Mouse (Mus musculus): ENCODE data around the gene Hdac8. TPM values are rescaled to one million over a fixed set of nuclear protein-coding genes. Genes with fewer than 3 reads are reported as not detected.

Hdac8 gene
- 5.1 and 7.1 TPM in 2 replicates for polyA plus RNA-seq (2015; fragmentation: Nextera tagmentation; extraction: Ambion mirVana)

DNA sequence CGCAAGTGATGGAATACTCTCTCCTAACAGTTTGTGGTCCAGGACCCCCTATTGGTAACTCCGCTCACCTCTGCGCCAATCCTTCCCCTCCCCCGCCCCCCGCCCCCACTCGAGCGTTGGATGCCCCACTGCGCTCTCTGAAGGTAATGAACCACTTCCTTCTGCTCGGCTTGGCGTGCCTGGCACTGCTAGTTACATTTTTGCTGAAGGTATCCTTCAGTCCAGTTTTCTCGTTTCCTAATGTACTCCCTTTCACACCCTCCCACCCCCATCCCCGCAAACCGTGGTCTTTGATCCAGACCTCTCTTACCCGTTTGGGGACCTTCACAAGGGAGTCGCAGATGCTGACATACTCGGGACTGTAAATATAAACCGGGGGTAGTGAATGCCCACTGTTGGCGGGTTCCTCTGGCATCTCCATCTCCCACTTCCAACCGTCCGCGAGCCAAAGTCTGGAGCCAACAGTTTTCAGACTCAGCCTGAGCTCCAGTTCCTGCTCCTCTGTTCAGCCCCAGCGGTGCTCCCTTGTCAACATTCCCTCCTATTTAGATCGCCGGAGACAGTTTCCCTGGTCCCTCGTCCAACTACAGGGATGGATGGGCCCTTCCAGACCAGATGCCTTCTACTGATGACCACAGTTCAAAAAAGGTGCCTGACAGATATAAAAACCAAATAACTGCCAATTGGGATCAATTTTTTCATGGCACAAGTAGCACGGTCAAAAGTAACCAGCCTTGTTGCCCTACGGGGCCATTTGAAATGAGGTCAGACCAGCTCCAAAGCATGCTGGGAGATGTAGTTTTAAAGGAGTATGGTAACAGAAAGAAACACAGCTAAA, at the start of gene Hdac8:
TSS of gene Hdac8 (minus strand) at position 716 of the 838 bp plus-strand sequence.

DNA sequence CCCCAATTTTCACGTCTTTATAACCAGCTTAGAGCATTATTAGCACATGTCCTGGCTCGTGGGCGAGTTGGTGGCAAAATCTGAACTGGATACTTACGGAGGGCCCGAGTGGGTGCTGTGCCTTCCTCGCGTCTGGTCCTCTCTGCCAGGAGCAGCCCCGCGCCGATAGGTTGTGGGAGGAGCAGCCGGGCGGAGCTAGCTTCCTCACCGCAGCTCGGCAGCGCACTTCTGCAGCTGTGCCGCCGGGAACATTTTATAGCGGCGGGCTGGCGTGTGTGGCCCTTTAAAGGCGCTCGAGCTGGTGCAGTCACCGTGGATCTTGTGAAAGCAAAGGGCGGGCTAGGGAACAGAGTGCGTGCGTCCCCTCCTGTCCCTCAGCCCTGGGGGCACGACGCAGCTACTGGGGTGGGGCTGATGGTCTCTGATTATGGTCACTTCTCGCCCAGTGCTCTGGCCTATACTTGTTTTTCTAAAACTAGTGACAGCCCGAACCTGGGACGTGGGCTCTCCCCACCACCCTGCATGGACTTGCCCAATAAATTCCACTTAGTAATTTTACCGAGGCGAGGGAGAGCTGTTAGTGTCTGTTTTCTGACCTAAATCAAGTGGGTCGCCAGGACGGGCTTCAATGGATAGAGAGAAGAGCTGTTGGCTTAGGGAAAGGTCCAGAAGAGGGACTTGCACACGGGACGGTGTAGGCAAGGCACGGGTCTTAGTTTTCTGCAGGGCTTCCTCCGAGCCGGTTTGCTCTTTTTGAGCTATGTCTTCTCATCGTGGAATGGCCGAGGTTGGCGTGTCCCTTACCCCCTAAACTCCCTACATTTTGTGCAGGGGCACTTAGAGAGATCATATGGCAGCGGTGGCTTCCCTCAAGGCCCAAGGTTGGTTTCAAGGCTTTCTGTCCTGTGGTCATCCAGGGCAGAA, 253.0 kb downstream of the Hdac8 start, which contains the start of gene Cited1:
TSS of gene Cited1 (minus strand) at position 245 of the 924 bp plus-strand sequence.

Other genes starting within 250 kb of the Hdac8 start
- gene Phka1, start 138.9 kb upstream of the Hdac8 start, polyA plus RNA-seq (2015; fragmentation: Nextera tagmentation; extraction: Ambion mirVana), result 1.3 and 1.6 TPM in 2 replicates
- gene Gm3880, start 181.6 kb upstream of the Hdac8 start, polyA plus RNA-seq (2015; fragmentation: Nextera tagmentation; extraction: Ambion mirVana), result not detected in 2 replicates
- gene Gm9112, start 202.3 kb upstream of the Hdac8 start, polyA plus RNA-seq (2015; fragmentation: Nextera tagmentation; extraction: Ambion mirVana), result not detected in 2 replicates
- gene Dmrtc1b, start 202.5 kb upstream of the Hdac8 start, polyA plus RNA-seq (2015; fragmentation: Nextera tagmentation; extraction: Ambion mirVana), result not detected in 2 replicates